Mouse (Mus musculus) C2C12 (cell line): ENCODE results near the gene Gcnt7.

Experiments
- CEBPB ChIP-seq: IDR thresholded peaks from one replicate; pipeline ENCODE4 v1.6.1; 2011; ENCODE audit warnings: low read depth, mild to moderate bottlenecking, control low read depth, moderate library complexity
- CTCF ChIP-seq: IDR thresholded peaks from one replicate; pipeline ENCODE4 v1.5.1; 2011; ENCODE audit not compliant: control insufficient read depth, insufficient read depth, insufficient read length
- MAX ChIP-seq: IDR thresholded peaks from one replicate; pipeline ENCODE4 v1.6.1; 2011; ENCODE audit warnings: mild to moderate bottlenecking, control low read depth
- MYOD1 ChIP-seq: IDR thresholded peaks from one replicate; pipeline ENCODE4 v1.6.1; 2011; ENCODE audit warnings: low read depth; ENCODE audit not compliant: control insufficient read depth, insufficient read length
- USF1 ChIP-seq: IDR thresholded peaks from one replicate; pipeline ENCODE4 v1.6.1; 2011; ENCODE audit warnings: low read depth, mild to moderate bottlenecking, control low read depth, moderate library complexity

GRCm38 (mm10) chr2:172466427-172467132, 8.2 kb upstream of the Gcnt7 start:
- TF ChIP-seq CTCF = no peak
- TF ChIP-seq MAX = no peak
- TF ChIP-seq USF1 = no peak
- TF ChIP-seq CEBPB = no peak
- TF ChIP-seq MYOD1 = no peak
